In the genomic region with DNA sequence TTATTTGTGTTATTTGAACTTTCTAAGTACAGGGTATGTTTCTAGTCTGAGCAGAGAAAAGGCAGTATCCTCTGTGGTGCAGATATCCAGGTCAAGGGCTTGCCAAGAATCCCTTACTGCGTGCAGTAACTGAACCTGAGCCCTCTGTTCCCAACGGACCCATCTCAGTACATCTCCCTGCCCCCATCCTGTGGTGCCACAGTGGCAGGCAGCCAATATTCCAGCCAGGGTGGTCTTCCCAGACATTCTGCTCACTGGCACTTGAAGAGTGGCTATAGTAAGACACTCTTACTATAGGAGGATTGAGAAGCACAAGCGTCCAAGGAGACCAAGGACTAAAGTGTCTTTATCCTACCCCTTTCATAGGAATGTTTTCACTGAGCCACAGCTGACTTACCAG, we compare ENCODE assay signal across 23 mouse cellular contexts.
A peak's percentile ranks its signal among the peaks of the same experiment; 100 is the strongest.
DNase-seq lines count a peak whose midpoint lies in the region; ATAC-seq and TF ChIP-seq lines count a peak whose summit lies in the region.
"Had no signal": no experiment of that assay in that cellular context is flagged by ENCODE, and none has a peak within 500 bp of the region (broad histone marks: within the 10 kb centered on the region; RNA-seq: fewer than 3 reads in every experiment).

No protein-coding gene starts in this region.

- no peak overlapping the region for H3K4me2 ChIP-seq in kidney, embryonic 15.5 days
- H3K4me2 ChIP-seq: embryonic facial prominence, embryonic 13.5 days; heart, embryonic 12.5 days; hindbrain, embryonic 15.5 days; limb, embryonic 12.5 days had no signal

- 39% methylated on average over 3 of the region's 3 CpGs for WGBS in heart, adult 2 months
- WGBS in kidney, embryonic 15.5 days, result 84% methylated on average over 3 of the region's 3 CpGs

- H3K36me3 ChIP-seq in heart, adult 2 months (ENCODE audit: control insufficient read depth, insufficient read depth, low read length), result no peaks in the 10 kb centered on the region
- no peaks in the 10 kb centered on the region for H3K36me3 ChIP-seq in kidney, embryonic 15.5 days
- H3K36me3 ChIP-seq: embryonic facial prominence, embryonic 13.5 days; forebrain, embryonic 10.5 days; heart, embryonic 12.5 days; hindbrain, embryonic 10.5 days; hindbrain, embryonic 15.5 days; limb, embryonic 12.5 days had no signal

- no peaks in the 10 kb centered on the region for H3K27me3 ChIP-seq in heart, adult 2 months (ENCODE audit: control insufficient read depth, insufficient read depth, low read length)
- no peaks in the 10 kb centered on the region for H3K27me3 ChIP-seq in kidney, embryonic 15.5 days
- H3K27me3 ChIP-seq: embryonic facial prominence, embryonic 13.5 days; heart, embryonic 12.5 days; hindbrain, embryonic 15.5 days; limb, embryonic 12.5 days had no signal

- intact Hi-C loops in heart, adult 2 months (cut with DNase I), result loop anchor here (5.0 kb wide), 2 partner anchors 45 to 65 kb away; no protein-coding TSS in a partner anchor

- H3K79me2 ChIP-seq in heart, adult 2 months (replicated peaks; ENCODE audit: control insufficient read depth, insufficient read depth, low read length), result no peaks in the 10 kb centered on the region

- no peak for ATAC-seq in kidney, embryonic 15.5 days (replicated peaks; ENCODE audit: low FRiP score)
- ATAC-seq: forebrain, embryonic 16.5 days; inflammation-experienced regulatory T-cells, adult 6 months had no signal

- H3K4me1 ChIP-seq in heart, adult 2 months (ENCODE audit: control insufficient read depth, insufficient read depth, low read length), result peaks cover 12% of the 10 kb centered on the region
- no peaks in the 10 kb centered on the region for H3K4me1 ChIP-seq in kidney, embryonic 15.5 days
- H3K4me1 ChIP-seq: embryonic facial prominence, embryonic 13.5 days; heart, embryonic 12.5 days; limb, embryonic 12.5 days had no signal

- peak overlapping the region; percentile 55 for H3K27ac ChIP-seq in heart, adult 2 months
- H3K27ac ChIP-seq in kidney, embryonic 15.5 days, result no peak overlapping the region
- H3K27ac ChIP-seq: embryonic facial prominence, embryonic 13.5 days; forebrain, embryonic 10.5 days; hindbrain, embryonic 10.5 days; hindbrain, embryonic 15.5 days; limb, embryonic 12.5 days had no signal

- TF ChIP-seq CTCF in heart, adult 2 months (IDR thresholded peaks at IDR 0.05), result no peak

- no peak overlapping the region for H3K9ac ChIP-seq in heart, adult 2 months (ENCODE audit: low read depth, low read length)
- no peak overlapping the region for H3K9ac ChIP-seq in kidney, embryonic 15.5 days
- H3K9ac ChIP-seq: embryonic facial prominence, embryonic 13.5 days; heart, embryonic 12.5 days; hindbrain, embryonic 15.5 days; limb, embryonic 12.5 days had no signal

- H3K4me3 ChIP-seq in heart, adult 2 months, result no peak overlapping the region
- H3K4me3 ChIP-seq in kidney, embryonic 15.5 days (replicated peaks), result no peak overlapping the region
- H3K4me3 ChIP-seq: embryonic facial prominence, embryonic 13.5 days; forebrain, embryonic 10.5 days; heart, embryonic 12.5 days; hindbrain, embryonic 10.5 days; hindbrain, embryonic 15.5 days; limb, embryonic 12.5 days had no signal

- TF ChIP-seq EP300 in heart, adult 2 months (IDR thresholded peaks at IDR 0.05; ENCODE audit: insufficient read depth, low read depth, low read length), result no peak

- H3K9me3 ChIP-seq in kidney, embryonic 15.5 days (replicated peaks), result no peaks in the 10 kb centered on the region
- H3K9me3 ChIP-seq: embryonic facial prominence, embryonic 13.5 days; forebrain, embryonic 10.5 days; heart, embryonic 12.5 days; hindbrain, embryonic 10.5 days; hindbrain, embryonic 15.5 days; limb, embryonic 12.5 days had no signal

- DNase-seq in heart, adult 2 months, result no peak
- no peak for DNase-seq in heart, adult 9 months (ENCODE audit: low spot score in 2 of 2)
- DNase-seq in kidney, postnatal 14 days, result peak; percentile 5
- peak; percentile 39 for DNase-seq in adrenal gland, postnatal 10 days
- DNase-seq in adrenal gland, postnatal 25 days, result peak; percentile 34
- no peak for DNase-seq in layer of hippocampus, adult 11-12 months (ENCODE audit: low spot score)
- DNase-seq: B cell, adult 2 months; cerebellum, adult 9-10 months; embryo, embryonic 11 days; gastrocnemius, postnatal 10 days; midbrain, embryonic 14.5 days; retina, postnatal 1 day; right cerebral cortex, postnatal 14 days; thymus, postnatal 4 days had no signal

- TF ChIP-seq POLR2A in heart, adult 2 months (IDR thresholded peaks at IDR 0.05; ENCODE audit: insufficient read depth, low read depth, low read length), result no peak

Comparison
In these comparisons a context has a peak if more than half of its experiments do, and no peak if none do; other contexts are left out.
1. DNase-seq: peak in kidney, postnatal 14 days (single experiment), adrenal gland, postnatal 10 days (single experiment) and adrenal gland, postnatal 25 days (single experiment); none in heart, adult 2 months (0 of 2), heart, adult 9 months (0 of 2) and layer of hippocampus, adult 11-12 months (single experiment).